Mouse (Mus musculus): ENCODE measurements around the gene Dynlt1c.
"Not testable (repeated sequence)": the region's sequence is repeated elsewhere in the genome, so short reads cannot be mapped to it uniquely, and the experiment has no call there.

Dynlt1c gene

GRCm38 (mm10) chr17:6655567-6656281 lies 54.3 kb downstream of the Dynlt1c start, which contains the start of gene Dynlt1f:
Gene Dynlt1f (minus strand): TSS chr17:6655900.
- peak; percentile 64 for DNase-seq (ENCODE audit: low spot score)

- DNase-seq (ENCODE audit: low spot score), result not testable (repeated sequence)
These were observed 55.0 kb downstream of the Dynlt1c start for GRCm38 (mm10) chr17:6656471-6656870.

GRCm38 (mm10) chr17:6658801-6659200 lies 57.3 kb downstream of the Dynlt1c start, which contains the start of gene Sytl3:
Gene Sytl3 (plus strand): TSS chr17:6659093.
- not testable (repeated sequence) for DNase-seq (ENCODE audit: low spot score)

Data from layer of hippocampus, adult 11-12 months (tissue).